Mouse (Mus musculus): ENCODE results near the gene Fam57b.

Fam57b gene

DNA sequence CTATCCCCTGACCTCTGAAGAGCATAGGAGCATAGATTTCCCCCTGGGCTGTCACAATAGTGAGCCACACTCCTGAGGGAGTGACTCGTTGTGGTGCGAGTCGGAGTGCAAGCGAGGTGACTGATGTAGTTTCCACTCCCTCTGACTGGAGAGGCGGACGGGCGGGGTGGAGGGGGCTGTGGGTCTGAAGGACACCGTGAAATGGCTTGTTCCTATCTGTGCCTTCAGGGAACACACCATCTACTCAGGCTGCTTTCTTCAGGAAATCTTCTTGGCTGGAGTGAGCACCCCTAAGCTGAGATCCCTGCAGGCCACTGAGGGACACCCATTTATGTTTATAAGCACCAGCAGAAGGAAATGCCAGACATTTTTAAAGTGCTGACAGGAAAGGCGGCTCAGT lies 25.3 kb downstream of the Fam57b start:
- Histone ChIP-seq H3K27me3 (ENCODE audit: control insufficient read depth, insufficient read depth, low read length, poor library complexity, severe bottlenecking) (no peaks in the 10 kb centered on the region), H3K36me3 (ENCODE audit: control insufficient read depth, insufficient read depth, low read length, poor library complexity, severe bottlenecking) (no peaks in the 10 kb centered on the region)
- no peak for DNase-seq (ENCODE audit: low read depth, low spot score)

DNA sequence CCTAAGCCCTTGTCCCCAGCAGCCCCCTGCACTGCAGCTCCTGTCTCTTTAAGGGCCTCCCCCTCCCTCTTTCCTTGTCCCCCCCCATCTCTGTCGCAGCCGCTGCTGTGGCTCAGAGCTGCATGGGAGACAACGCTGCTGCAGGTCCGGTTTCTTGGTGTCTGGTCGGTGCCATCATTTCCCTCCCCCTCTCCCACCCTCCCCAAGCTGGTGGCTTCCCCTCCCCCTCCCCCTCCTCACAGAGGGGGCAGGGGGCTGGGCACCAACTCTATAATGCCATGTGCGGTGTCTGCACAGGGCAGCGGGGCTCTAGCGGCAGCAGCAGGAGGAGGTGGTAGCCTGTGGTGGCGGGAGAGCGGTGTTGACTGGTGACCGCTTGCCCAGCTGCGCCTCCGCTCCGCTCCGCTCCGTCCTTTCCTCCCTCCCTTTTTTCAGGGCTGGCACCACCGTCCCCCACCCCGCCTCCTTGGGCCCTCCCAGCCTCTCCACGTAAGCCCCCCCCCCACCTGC lies 25.8 kb downstream of the Fam57b start:
- DNase-seq (ENCODE audit: low read depth, low spot score): no peak
- Histone ChIP-seq H3K36me3 (ENCODE audit: control insufficient read depth, insufficient read depth, low read length, poor library complexity, severe bottlenecking) (no peaks in the 10 kb centered on the region), H3K27me3 (ENCODE audit: control insufficient read depth, insufficient read depth, low read length, poor library complexity, severe bottlenecking) (no peaks in the 10 kb centered on the region)

DNA sequence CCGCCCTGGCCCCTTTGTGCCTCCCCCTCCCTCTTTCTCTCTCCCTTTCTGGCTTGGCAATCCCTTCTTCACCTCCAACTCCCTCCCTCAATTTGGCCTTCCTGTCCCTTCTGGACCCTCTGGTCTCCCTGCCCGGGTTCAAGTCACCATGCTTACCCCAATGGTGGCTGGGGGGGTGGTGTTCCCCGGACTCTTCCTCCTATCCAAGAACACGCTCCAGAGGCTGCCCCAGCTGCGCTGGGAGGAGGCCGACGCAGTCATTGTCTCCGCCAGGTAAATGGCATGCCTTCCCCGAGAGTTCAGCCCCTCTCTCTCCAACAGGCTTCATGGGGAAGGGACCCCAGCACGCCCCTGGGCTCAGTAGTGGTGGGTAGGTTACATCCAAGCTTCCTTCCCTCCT lies 26.5 kb downstream of the Fam57b start:
- Histone ChIP-seq H3K36me3 (ENCODE audit: control insufficient read depth, insufficient read depth, low read length, poor library complexity, severe bottlenecking) (no peaks in the 10 kb centered on the region), H3K27me3 (ENCODE audit: control insufficient read depth, insufficient read depth, low read length, poor library complexity, severe bottlenecking) (no peaks in the 10 kb centered on the region)
- DNase-seq (ENCODE audit: low read depth, low spot score): no peak

DNA sequence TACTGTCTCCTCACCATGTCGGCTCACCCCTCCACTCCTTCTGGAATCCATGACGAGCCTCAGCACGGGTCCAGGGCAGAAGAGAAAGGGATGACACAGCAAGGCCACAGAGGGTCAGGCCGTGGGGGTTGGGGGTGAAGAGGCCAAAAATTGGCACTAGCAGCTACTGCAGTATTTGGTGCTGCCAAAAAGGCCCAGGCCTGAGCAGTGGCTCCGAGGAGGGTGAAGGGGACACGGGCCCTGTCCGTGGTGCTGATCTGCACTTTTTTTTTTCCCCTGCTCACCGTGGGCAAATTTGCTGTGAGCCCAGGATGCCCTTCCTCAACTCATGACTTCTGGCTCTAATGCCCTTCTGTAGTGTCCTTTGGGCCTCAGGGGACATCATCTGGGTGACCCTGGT lies 27.9 kb downstream of the Fam57b start:
- H3K27me3 ChIP-seq (ENCODE audit: control insufficient read depth, insufficient read depth, low read length, poor library complexity, severe bottlenecking): no peaks in the 10 kb centered on the region
- DNase-seq (ENCODE audit: low read depth, low spot score): peak; percentile 28
- no peaks in the 10 kb centered on the region for H3K36me3 ChIP-seq (ENCODE audit: control insufficient read depth, insufficient read depth, low read length, poor library complexity, severe bottlenecking)

DNA sequence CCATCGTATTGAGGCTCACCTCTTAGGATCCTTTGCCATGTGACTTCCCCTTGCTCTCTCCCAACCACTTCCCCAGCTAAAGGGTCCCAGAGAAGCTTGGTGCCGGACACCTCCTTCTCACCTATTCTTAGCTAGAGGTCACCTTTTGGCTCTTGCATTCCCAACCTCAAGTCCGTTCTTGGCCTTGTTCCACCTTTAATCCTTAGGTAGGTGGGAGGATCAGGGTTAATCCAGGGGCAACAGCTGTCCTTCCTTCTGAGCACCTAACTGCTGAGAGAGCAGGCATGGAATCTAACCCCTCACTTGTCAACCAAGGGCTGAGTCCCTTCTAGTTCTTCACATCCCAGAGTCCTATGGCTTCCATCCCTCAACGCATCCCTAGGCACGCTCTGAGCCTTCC lies 28.5 kb downstream of the Fam57b start:
- no peaks in the 10 kb centered on the region for H3K27me3 ChIP-seq (ENCODE audit: control insufficient read depth, insufficient read depth, low read length, poor library complexity, severe bottlenecking)

DNA sequence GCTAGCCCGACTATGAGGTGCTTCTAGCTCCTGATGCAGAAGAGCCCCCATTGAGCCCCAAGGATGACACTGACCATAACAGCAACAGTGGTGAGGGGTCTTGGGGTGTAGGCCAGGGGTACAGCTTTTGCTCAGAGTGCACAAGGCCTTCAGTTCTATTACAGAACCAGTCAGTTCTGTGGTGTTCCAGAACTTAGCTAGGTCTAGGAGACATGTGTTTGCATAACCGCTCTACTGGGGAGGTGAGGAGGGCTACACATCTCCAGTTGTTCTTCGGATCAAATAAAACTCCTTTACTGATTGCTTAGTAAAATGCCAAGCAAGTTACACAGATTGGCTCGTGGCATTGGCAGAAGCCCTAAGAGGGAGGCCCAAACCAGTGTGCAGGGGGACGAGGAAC lies 34.1 kb downstream of the Fam57b start, which contains the start of gene 4930451I11Rik:
Gene 4930451I11Rik (minus strand): TSS at position 101 of the 400 bp plus-strand sequence.
- H3K36me3 ChIP-seq (ENCODE audit: control insufficient read depth, insufficient read depth, low read length, poor library complexity, severe bottlenecking): no peaks in the 10 kb centered on the region
- DNase-seq (ENCODE audit: low read depth, low spot score): no peak

More for the DNA sequence above, 28.5 kb downstream of the Fam57b start:
- no peak for DNase-seq (ENCODE audit: low read depth, low spot score)
- no peaks in the 10 kb centered on the region for H3K36me3 ChIP-seq (ENCODE audit: control insufficient read depth, insufficient read depth, low read length, poor library complexity, severe bottlenecking)

DNA sequence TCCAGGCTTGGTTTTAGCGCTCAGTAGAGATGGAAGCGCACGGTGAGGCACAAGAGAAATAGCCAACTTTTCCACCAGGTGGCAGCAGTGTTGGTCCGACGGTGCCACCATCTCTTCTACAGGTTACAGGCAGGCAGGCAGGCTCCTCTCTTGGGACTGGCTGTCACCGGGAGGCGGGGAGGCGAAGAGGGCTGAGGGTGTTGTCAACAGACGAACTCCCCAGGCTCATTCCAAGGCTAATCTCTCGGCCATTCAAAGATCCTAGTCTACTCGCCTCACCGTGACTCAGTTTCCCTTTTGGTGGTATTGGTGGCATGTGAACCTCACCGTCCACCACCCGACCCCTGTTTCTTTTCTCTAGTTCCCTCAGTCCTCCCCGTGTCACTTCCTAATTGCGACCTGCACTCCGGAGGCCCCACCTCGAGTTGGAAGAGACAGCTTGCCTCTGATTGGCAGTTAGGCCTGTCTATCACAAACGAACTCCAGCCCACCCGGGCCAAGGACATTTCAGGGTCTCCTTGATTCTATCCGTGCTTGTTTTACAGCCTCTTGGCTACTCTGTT lies 34.6 kb downstream of the Fam57b start:
- no peaks in the 10 kb centered on the region for H3K27me3 ChIP-seq (ENCODE audit: control insufficient read depth, insufficient read depth, low read length, poor library complexity, severe bottlenecking)
- peak; percentile 89 for DNase-seq (ENCODE audit: low read depth, low spot score)
- H3K36me3 ChIP-seq (ENCODE audit: control insufficient read depth, insufficient read depth, low read length, poor library complexity, severe bottlenecking): no peaks in the 10 kb centered on the region

More for the DNA sequence above, 34.1 kb downstream of the Fam57b start, which contains the start of gene 4930451I11Rik:
- no peaks in the 10 kb centered on the region for H3K27me3 ChIP-seq (ENCODE audit: control insufficient read depth, insufficient read depth, low read length, poor library complexity, severe bottlenecking)

DNA sequence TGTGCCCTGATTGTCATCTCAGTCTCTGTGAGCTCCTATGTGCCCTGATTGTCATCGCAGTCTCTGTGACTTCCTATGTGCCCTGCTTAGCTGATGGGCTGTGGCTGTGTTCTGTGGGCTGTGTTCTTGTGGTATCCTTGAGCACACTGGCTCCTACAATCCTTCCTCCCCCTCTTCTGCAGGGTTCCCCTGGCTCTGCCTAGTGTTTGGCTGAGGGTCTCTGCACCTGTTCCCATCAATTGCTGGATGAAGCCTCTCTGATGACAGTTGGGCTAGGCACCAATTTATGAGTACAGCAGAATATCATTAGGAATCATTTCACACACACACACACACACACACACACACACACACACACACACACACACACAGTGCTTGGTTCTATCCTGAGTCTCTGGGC lies 35.8 kb downstream of the Fam57b start:
- no peaks in the 10 kb centered on the region for H3K27me3 ChIP-seq (ENCODE audit: control insufficient read depth, insufficient read depth, low read length, poor library complexity, severe bottlenecking)
- H3K36me3 ChIP-seq (ENCODE audit: control insufficient read depth, insufficient read depth, low read length, poor library complexity, severe bottlenecking): no peaks in the 10 kb centered on the region
- DNase-seq (ENCODE audit: low read depth, low spot score): no peak

DNA sequence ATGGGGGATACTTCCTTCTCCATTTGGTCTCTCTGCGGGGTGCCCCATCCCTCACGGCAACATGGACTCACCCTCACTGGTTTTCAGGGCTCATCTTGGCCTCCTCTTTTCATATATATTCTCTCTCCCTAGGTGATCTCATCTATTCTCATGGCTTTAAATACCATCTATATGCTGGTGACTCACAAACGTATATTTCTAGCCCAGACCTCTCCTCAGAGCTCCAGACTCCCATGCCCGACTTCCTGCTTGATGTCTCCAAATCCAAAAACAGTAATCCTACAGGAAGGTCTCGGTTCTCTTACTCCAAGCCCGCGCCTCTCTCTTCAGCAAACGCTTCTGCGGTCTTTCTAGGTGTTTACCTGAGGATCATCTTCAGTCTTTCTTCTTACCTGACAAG lies 45.8 kb downstream of the Fam57b start:
- Histone ChIP-seq H3K36me3 (ENCODE audit: control insufficient read depth, insufficient read depth, low read length, poor library complexity, severe bottlenecking) (no peaks in the 10 kb centered on the region), H3K27me3 (ENCODE audit: control insufficient read depth, insufficient read depth, low read length, poor library complexity, severe bottlenecking) (no peaks in the 10 kb centered on the region; the same call in 1 of the 2 replicates)
- no peak for DNase-seq (ENCODE audit: low read depth, low spot score)

DNA sequence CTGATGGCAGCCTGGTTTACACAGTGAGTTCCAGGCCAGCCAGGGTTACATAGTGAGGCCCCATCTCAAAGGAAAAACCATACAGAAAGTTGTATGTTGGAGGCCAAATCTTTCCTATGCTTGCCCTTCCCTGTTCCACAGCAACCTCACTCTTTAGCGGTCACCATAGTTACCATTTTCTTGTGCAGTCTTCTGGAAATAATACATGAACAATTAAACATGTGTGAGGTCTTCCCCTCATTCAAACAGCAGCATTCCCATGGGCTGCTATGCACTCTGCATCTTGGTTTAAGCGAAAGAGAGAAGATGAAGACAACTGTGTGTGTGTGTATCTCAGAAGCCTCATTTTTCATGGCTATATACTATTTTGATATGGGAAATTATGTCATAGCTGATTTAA lies 48.0 kb downstream of the Fam57b start:
- DNase-seq (ENCODE audit: low read depth, low spot score): no peak

DNA sequence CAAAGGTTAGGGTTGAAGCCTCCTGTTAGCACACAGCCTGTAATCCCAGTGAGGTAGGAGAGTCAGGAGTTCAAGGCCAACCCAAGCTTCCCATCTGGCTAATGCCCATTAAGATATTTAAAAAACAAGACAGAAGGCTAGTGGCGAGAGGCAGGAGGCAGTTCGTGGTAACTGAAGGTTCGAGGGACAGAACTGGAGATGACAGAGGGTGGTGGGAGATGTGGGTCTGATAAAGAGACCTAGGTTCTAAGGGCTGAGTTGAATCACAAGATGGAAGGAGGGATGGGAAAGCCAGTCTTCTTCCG lies 49.6 kb downstream of the Fam57b start, which contains the start of gene Doc2a:
Gene Doc2a (plus strand): TSS at position 301 of the 305 bp plus-strand sequence.
- Histone ChIP-seq H3K27me3 (ENCODE audit: control insufficient read depth, insufficient read depth, low read length, poor library complexity, severe bottlenecking) (no peaks in the 10 kb centered on the region; the same call in 1 of the 2 replicates), H3K36me3 (ENCODE audit: control insufficient read depth, insufficient read depth, low read length, poor library complexity, severe bottlenecking) (no peaks in the 10 kb centered on the region)
- no peak for DNase-seq (ENCODE audit: low read depth, low spot score)

More for the DNA sequence above, 48.0 kb downstream of the Fam57b start:
- Histone ChIP-seq H3K36me3 (ENCODE audit: control insufficient read depth, insufficient read depth, low read length, poor library complexity, severe bottlenecking) (no peaks in the 10 kb centered on the region), H3K27me3 (ENCODE audit: control insufficient read depth, insufficient read depth, low read length, poor library complexity, severe bottlenecking) (no peaks in the 10 kb centered on the region; the same call in 1 of the 2 replicates)

DNA sequence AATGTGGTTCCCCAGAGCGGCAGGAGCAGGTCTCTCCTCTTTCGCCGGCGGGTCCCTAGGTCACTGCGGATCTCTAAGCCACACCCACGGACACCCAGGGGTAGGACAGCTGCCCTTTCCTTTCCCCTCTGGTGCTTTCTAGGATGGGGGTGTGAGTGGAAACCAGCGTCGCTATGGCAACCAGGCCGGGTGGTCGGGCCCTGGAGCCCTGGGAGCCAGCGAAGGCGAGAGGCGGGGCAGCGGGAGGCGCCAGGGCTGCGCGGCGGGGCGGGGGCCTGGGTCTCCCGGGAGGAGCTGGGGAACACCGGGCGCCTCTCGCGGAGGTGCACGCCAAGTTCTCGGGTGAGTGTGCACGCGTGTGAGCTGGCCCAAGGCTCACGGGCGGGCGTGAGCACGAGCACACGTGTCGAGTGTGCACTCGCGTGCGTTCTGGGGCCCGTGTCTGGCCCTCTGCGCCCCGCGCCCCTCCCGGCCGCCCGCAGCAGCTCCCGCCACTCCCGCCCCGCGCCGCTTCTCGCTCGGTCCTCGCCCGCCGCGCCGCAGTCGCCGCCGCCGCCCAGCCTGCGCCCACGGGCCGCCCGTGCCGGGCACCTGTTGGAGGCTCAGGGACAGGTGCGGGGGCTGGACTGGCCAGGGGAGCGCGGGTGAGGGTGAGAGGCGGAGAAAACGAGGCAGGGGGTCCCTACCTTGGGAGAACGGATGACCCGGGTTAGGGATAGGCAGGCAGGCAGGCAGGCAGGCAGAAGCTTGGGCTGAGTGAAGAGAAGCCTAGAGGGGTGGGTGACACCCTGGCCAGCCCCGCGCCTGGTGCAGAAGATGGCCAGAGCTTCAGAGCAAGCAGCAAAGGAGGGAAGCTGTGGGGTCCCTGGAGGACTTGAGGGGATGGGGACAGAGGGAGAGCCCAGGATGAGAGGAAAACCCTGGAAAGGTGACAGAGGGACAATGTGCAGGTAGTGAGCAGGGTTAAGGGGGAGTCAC lies 50.2 kb downstream of the Fam57b start:
- H3K27me3 ChIP-seq (ENCODE audit: control insufficient read depth, insufficient read depth, low read length, poor library complexity, severe bottlenecking): no peaks in the 10 kb centered on the region; the same call in 1 of the 2 replicates
- DNase-seq (ENCODE audit: low read depth, low spot score): no peak
- H3K36me3 ChIP-seq (ENCODE audit: control insufficient read depth, insufficient read depth, low read length, poor library complexity, severe bottlenecking): no peaks in the 10 kb centered on the region

DNA sequence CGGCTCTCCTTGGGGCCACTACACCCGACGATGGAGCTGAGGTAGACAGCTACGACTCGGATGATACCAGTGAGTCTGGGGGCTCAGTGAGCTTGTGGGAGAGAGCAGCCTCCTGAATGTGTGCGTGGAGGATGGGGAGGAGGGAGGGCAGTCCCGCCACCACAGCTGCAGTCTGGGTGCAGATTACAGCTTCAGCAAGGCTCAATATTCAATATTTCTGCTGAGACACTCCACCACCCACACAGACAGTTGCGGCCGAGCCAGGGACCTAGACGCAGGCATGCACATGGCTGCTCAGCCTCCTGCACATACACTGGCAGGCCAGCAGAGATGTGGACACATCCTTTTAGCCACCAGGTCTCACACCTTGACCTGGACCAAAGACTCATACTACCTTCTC lies 51.3 kb downstream of the Fam57b start:
- Histone ChIP-seq H3K36me3 (ENCODE audit: control insufficient read depth, insufficient read depth, low read length, poor library complexity, severe bottlenecking) (peaks cover 5% of the 10 kb centered on the region), H3K27me3 (ENCODE audit: control insufficient read depth, insufficient read depth, low read length, poor library complexity, severe bottlenecking) (no peaks in the 10 kb centered on the region; the same call in 1 of the 2 replicates)
- DNase-seq (ENCODE audit: low read depth, low spot score): no peak

DNA sequence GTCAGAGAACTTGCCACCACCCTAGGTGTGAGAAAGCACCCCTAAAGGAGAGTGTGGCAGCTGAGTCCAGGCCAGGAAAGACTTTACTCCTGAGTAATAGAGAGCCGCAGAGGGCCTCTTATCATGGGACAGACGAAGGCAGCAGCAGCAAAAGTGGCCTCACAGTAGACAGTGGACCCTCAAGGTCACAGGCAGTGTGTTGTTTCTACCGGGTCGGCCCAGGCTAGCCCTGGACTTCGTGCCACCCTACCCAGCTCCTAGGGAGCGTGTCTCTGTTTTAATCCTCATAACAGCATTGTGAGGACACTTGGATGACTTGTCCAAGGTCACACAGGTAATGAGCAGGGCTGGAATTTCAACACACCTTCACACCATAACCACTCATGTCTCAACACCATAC lies 52.7 kb downstream of the Fam57b start:
- DNase-seq (ENCODE audit: low read depth, low spot score): no peak
- peaks cover 8% of the 10 kb centered on the region for H3K36me3 ChIP-seq (ENCODE audit: control insufficient read depth, insufficient read depth, low read length, poor library complexity, severe bottlenecking)
- H3K27me3 ChIP-seq (ENCODE audit: control insufficient read depth, insufficient read depth, low read length, poor library complexity, severe bottlenecking): no peaks in the 10 kb centered on the region; the same call in 1 of the 2 replicates

DNA sequence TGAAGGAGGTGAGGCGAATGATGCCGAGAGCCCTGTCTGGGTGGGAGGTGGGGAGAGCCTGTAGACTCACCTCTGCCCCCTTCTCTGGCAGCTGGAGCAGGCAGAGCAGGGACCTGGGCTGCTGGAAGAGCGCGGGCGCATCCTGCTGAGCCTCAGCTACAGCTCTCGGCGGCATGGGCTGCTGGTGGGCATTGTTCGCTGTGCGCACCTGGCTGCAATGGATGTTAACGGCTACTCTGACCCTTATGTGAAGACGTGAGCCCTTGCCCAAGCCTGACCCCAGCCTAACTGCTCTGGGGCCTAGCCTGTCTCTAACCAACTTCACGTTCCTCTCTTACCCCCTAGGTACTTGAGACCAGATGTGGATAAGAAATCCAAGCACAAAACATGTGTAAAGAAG lies 53.7 kb downstream of the Fam57b start:
- no peak for DNase-seq (ENCODE audit: low read depth, low spot score)
- Histone ChIP-seq H3K36me3 (ENCODE audit: control insufficient read depth, insufficient read depth, low read length, poor library complexity, severe bottlenecking) (peaks cover 8% of the 10 kb centered on the region), H3K27me3 (ENCODE audit: control insufficient read depth, insufficient read depth, low read length, poor library complexity, severe bottlenecking) (no peaks in the 10 kb centered on the region; the same call in 1 of the 2 replicates)

Data from splenic B cell, adult 2 months (primary cell).